8 mouse cellular contexts compared by ENCODE assay signal in the genomic region with DNA sequence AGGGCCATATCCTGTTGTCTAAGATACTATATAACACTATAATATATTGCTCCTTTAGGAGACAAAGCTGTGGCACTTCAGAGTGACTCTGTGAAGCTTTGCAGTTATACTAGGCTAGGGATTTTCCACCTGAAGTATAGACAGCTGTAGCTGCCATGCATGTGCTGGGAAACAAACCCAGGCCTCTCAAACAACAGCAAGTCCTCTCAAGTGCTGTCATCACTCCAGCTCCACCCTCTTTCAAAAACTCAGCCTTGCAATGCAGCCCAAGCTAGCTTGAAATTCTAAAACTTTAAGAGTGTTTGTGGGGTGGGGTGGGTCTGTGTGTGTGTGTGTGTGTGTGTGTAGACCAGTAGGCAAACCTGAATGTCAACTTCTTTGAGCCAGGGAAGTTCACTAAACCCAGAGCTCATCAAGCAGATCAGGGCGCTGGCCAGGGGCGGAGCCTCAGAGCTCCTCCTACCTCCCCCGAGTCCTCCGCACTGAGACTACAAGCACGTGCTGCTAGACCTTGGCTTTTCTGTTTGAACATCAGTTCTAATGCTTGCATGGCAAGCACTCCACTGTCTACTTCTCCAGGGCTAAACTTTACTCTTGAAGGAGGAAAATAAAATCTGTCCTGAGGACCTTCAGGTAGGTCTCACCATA. TPM values are rescaled to one million over a fixed set of nuclear protein-coding genes. Genes with fewer than 3 reads are reported as not detected.
DNase-seq lines count a peak whose midpoint lies in the region; ATAC-seq and TF ChIP-seq lines count a peak whose summit lies in the region.

No protein-coding gene starts in this region.

- no peak overlapping the region for H3K27ac ChIP-seq in lung, embryonic 14.5 days (ENCODE audit: low read depth)

- H3K4me3 ChIP-seq in lung, embryonic 14.5 days (ENCODE audit: low read depth, low read length), result no peak overlapping the region

- peak; percentile 92 for ATAC-seq in lung, embryonic 14.5 days (ENCODE audit: insufficient read depth)

- H3K4me1 ChIP-seq in lung, embryonic 14.5 days (ENCODE audit: insufficient read depth), result peaks cover 3% of the 10 kb centered on the region; the same call in 1 of the 2 replicates

- no peak for TF ChIP-seq CTCF in lung, embryonic 14.5 days (IDR thresholded peaks at IDR 0.05; ENCODE audit: low read depth)

- peak; percentile 6 for DNase-seq in T-cell, adult 2 months (ENCODE audit: low spot score)
- DNase-seq in embryo, embryonic 10 days (ENCODE audit: low spot score), result peak; percentile 59
- DNase-seq in kidney, adult 8-10 months, result peak; percentile 12 to 17
- DNase-seq in lung, embryonic 14.5 days, result peak; percentile 72
- DNase-seq in thymus, postnatal 0 days (ENCODE audit: low spot score), result peak; percentile 32
- DNase-seq in cerebellum, adult 11-12 months, result no peak
- DNase-seq in ovary, adult 18-20 months (ENCODE audit: low spot score), result no peak
- no peak for DNase-seq in Muller cell, postnatal 12 days (ENCODE audit: inconsistent ontology term)

- no peaks in the 10 kb centered on the region for H3K9me3 ChIP-seq in lung, embryonic 14.5 days (ENCODE audit: low read depth, low read length)

- WGBS in lung, embryonic 14.5 days, result 11% methylated on average over 5 of the region's 5 CpGs

- peak overlapping the region; percentile 40 for H3K4me2 ChIP-seq in lung, embryonic 14.5 days

- no peak overlapping the region for H3K9ac ChIP-seq in lung, embryonic 14.5 days

- no peaks in the 10 kb centered on the region for H3K27me3 ChIP-seq in lung, embryonic 14.5 days (ENCODE audit: insufficient read depth, low read length)

- H3K36me3 ChIP-seq in lung, embryonic 14.5 days (ENCODE audit: insufficient read depth), result no peaks in the 10 kb centered on the region

RNA-seq across cellular contexts. Expression of a gene that starts 5.5 kb away (rescaled TPM):
- 0.09 TPM in 1 of 2 replicates, not detected in the other for polyA plus RNA-seq in lung, embryonic 14.5 days (2014; fragmentation: Nextera tagmentation; extraction: Ambion mirVana)
- polyA plus RNA-seq in thymus, postnatal 0 days (2015; fragmentation: Nextera tagmentation; extraction: Ambion mirVana), result not detected in 2 replicates

RNA-seq across cellular contexts. Expression of a gene that starts 56.4 kb away (rescaled TPM):
- 0.17 and 0.26 TPM in 2 replicates for polyA plus RNA-seq in lung, embryonic 14.5 days (2014; fragmentation: Nextera tagmentation; extraction: Ambion mirVana)
- 0.13 and 0.30 TPM in 2 replicates for polyA plus RNA-seq in thymus, postnatal 0 days (2015; fragmentation: Nextera tagmentation; extraction: Ambion mirVana)

Comparison
In these comparisons a context has a peak if more than half of its experiments do, and no peak if none do; other contexts are left out.
1. DNase-seq: peak in T-cell, adult 2 months (single experiment), embryo, embryonic 10 days (single experiment), kidney, adult 8-10 months (2 of 2), lung, embryonic 14.5 days (single experiment) and thymus, postnatal 0 days (single experiment); none in cerebellum, adult 11-12 months (single experiment), ovary, adult 18-20 months (single experiment) and Muller cell, postnatal 12 days (single experiment).